Mouse (Mus musculus) ES-E14 (cell line): ENCODE measurements around the gene Kif2c.

Source experiments
- CHD2 ChIP-seq: IDR thresholded peaks from 2 replicates; pipeline ENCODE4 v1.6.1; 2014; ENCODE audit warnings: mild to moderate bottlenecking, low read depth, low read length, inconsistent platforms
- HCFC1 ChIP-seq: IDR thresholded peaks from 2 replicates; pipeline ENCODE4 v1.6.1; 2012; ENCODE audit warnings: low read length, inconsistent platforms, borderline replicate concordance; ENCODE audit not compliant: insufficient read depth
- MAFK ChIP-seq: IDR thresholded peaks from 2 replicates; pipeline ENCODE4 v1.6.1; 2014; ENCODE audit warnings: mild to moderate bottlenecking, low read depth, low read length, inconsistent platforms; ENCODE audit not compliant: insufficient read depth
- ZC3H11A ChIP-seq: IDR thresholded peaks from 2 replicates; pipeline ENCODE4 v1.6.1; 2012; ENCODE audit warnings: low read depth, mild to moderate bottlenecking, inconsistent platforms, low read length, borderline replicate concordance
- ZNF384 ChIP-seq: IDR thresholded peaks from 2 replicates; pipeline ENCODE4 v1.6.1; 2012; ENCODE audit warnings: low read depth, low read length, inconsistent platforms

GRCm38 (mm10) chr4:117122209-117122608, 60.2 kb downstream of the Kif2c start:
- TF ChIP-seq MAFK (no peak), ZC3H11A (no peak), CHD2 (no peak), HCFC1 (no peak), ZNF384 (no peak)
